11 mouse cellular contexts compared by ENCODE assay signal in genomic region chr11:71737106-71737505, GRCm38 (mm10). TPM values are rescaled to one million over a fixed set of nuclear protein-coding genes. Genes with fewer than 3 reads are reported as not detected.
DNase-seq lines count a peak whose midpoint lies in the region; ATAC-seq lines count a peak whose summit lies in the region.
"Had no signal": no experiment of that assay in that cellular context is flagged by ENCODE, and none has a peak within 500 bp of the region (broad histone marks: within the 10 kb centered on the region; RNA-seq: fewer than 3 reads in every experiment).

No protein-coding gene starts in this region.

- WGBS in midbrain, embryonic 10.5 days = 40% methylated on average over 5 of the region's 5 CpGs
- WGBS in midbrain, embryonic 16.5 days = 27% methylated on average over 5 of the region's 5 CpGs

- H3K4me1 ChIP-seq in midbrain, embryonic 10.5 days = peaks cover 26% of the 10 kb centered on the region
- H3K4me1 ChIP-seq in midbrain, embryonic 16.5 days (ENCODE audit: control insufficient read depth, insufficient read depth, low read length) = peaks cover 18% of the 10 kb centered on the region

- intact Hi-C loops in left cerebral cortex, postnatal 4 days (cut with DNase I) = no loop called here

- H3K4me2 ChIP-seq in midbrain, embryonic 16.5 days (ENCODE audit: low read length) = no peak overlapping the region

- H3K9ac ChIP-seq in midbrain, embryonic 16.5 days (ENCODE audit: low read depth, low read length) = no peak overlapping the region

- H3K27me3 ChIP-seq in midbrain, embryonic 10.5 days (ENCODE audit: low read depth, poor library complexity, severe bottlenecking) = peaks cover 3% of the 10 kb centered on the region; the same call in 1 of the 2 replicates
- H3K27me3 ChIP-seq in midbrain, embryonic 16.5 days (ENCODE audit: control insufficient read depth, insufficient read depth, low read depth, low read length) = no peaks in the 10 kb centered on the region

- H3K4me3 ChIP-seq in midbrain, embryonic 10.5 days = no peak overlapping the region
- H3K4me3 ChIP-seq in midbrain, embryonic 16.5 days (ENCODE audit: low read depth, low read length) = no peak overlapping the region

- DNase-seq in adrenal gland, postnatal 36 days = peak; percentile 21 to 40
- no peak for DNase-seq in adrenal gland, adult 8-10 months
- peak; percentile 41 for DNase-seq in midbrain, embryonic 10.5 days (ENCODE audit: low spot score)
- peak; percentile 20 for DNase-seq in kidney, postnatal 14 days
- DNase-seq in thymus, postnatal 36 days = peak; percentile 34 to 36
- no peak for DNase-seq in T-cell, adult 2 months (ENCODE audit: low spot score)
- no peak for DNase-seq in left cerebral cortex, postnatal 4 days
- DNase-seq: heart, postnatal 10 days; spleen, adult 18-20 months had no signal

- no peak for ATAC-seq in midbrain, embryonic 16.5 days

- H3K9me3 ChIP-seq in midbrain, embryonic 10.5 days (replicated peaks) = no peaks in the 10 kb centered on the region
- no peaks in the 10 kb centered on the region for H3K9me3 ChIP-seq in midbrain, embryonic 16.5 days (replicated peaks; ENCODE audit: control insufficient read depth, low read length, poor library complexity, severe bottlenecking)

- H3K27ac ChIP-seq in midbrain, embryonic 10.5 days (replicated peaks) = no peak overlapping the region
- H3K27ac ChIP-seq in midbrain, embryonic 16.5 days (ENCODE audit: low read length) = no peak overlapping the region
- H3K27ac ChIP-seq: macrophage had no signal

- no peaks in the 10 kb centered on the region for H3K36me3 ChIP-seq in midbrain, embryonic 10.5 days
- H3K36me3 ChIP-seq in midbrain, embryonic 16.5 days (ENCODE audit: control insufficient read depth, insufficient read depth, low read length) = no peaks in the 10 kb centered on the region

RNA-seq across cellular contexts. Expression of gene Wscd1, which starts 12.6 kb away (rescaled TPM):
- total RNA-seq in adrenal gland, postnatal 36 days (2021) = 1 to 10 TPM; 5.0 to 7.4 TPM
- 1 to 10 TPM; 6.8 to 9.2 (median 7.4) TPM for total RNA-seq in adrenal gland, adult 8-10 months (2022)
- 61.5 and 86.9 TPM in 2 replicates for polyA plus RNA-seq in midbrain, embryonic 10.5 days (2016; fragmentation: Nextera tagmentation; extraction: Ambion mirVana)
- 75.3 and 86.3 TPM in 2 replicates for polyA plus RNA-seq in midbrain, embryonic 16.5 days (2015; fragmentation: Nextera tagmentation; extraction: Ambion mirVana)
- total RNA-seq in left cerebral cortex, postnatal 4 days (2021) = 10 to 100 TPM; 61.4 to 71.4 TPM
- polyA plus RNA-seq: macrophage had no signal

Comparison
In these comparisons a context has a peak if more than half of its experiments do, and no peak if none do; other contexts are left out.
1. DNase-seq: peak in adrenal gland, postnatal 36 days (2 of 2), midbrain, embryonic 10.5 days (single experiment), kidney, postnatal 14 days (single experiment) and thymus, postnatal 36 days (2 of 2); none in adrenal gland, adult 8-10 months (single experiment), T-cell, adult 2 months (single experiment) and left cerebral cortex, postnatal 4 days (single experiment).
2. RNA of gene Wscd1, which starts 12.6 kb away (total RNA-seq): 61.4 to 71.4 TPM in left cerebral cortex, postnatal 4 days; 6.8 to 9.2 TPM in adrenal gland, adult 8-10 months and 5.0 to 7.4 TPM in adrenal gland, postnatal 36 days; every median in the first group is over 4 times any median in the second.